Mouse (Mus musculus): ENCODE results near the gene Cyfip2. TPM values are rescaled to one million over a fixed set of nuclear protein-coding genes. Genes with fewer than 3 reads are reported as not detected.

The Cyfip2 gene
- polyA plus RNA-seq, 1 experiment from 2014 or later, result 8.6 TPM

DNA sequence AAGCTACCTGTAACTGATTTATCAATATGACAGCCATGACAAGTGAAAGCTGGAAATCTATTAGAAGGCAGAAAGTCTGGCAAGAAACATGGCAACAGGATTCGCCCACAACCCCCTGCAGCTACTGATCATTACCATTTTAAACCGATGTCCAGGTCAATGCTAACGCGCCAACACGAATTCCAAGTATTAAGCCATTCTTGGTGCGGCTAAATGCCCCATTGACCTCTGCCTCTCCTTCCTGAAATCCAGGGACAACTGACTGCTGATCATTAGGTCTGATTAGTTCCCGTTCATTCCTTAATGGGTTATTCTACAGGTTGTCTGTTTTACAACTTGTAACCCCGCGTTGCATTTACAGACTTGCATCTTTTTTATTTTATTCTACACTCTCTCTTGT, 95.0 kb downstream of the Cyfip2 start:
- no peak for ATAC-seq (ENCODE audit: low read depth)
- 89% methylated on average over 9 of the region's 9 CpGs for WGBS
- no peak overlapping the region for H3K27ac ChIP-seq (ENCODE audit: low read length)

DNA sequence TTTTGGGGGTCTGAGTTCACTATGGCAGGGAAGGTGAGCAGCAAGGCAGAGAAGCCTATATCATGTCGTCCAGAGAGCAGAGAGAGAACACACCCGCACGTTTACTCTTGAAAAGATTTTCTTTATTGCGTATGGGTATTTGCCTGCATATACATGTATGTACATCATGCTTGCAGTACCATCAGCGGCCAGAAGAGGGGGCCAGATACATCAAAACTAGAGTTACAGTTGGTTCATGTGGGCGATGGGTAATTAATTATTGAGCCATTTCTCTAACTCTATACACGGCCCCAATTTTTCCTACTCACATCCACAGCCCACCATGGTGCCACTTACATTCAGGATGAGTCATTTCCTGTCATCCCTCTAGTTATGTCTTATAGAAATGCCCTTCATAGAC, 96.0 kb downstream of the Cyfip2 start:
- no peaks in the 10 kb centered on the region for H3K36me3 ChIP-seq (ENCODE audit: control insufficient read depth, insufficient read depth, low read length)
- no peak for ATAC-seq (ENCODE audit: low read depth)
- H3K9ac ChIP-seq (ENCODE audit: low read length), result no peak overlapping the region
- H3K4me3 ChIP-seq (ENCODE audit: low read length), result no peak overlapping the region
- no peak overlapping the region for H3K4me2 ChIP-seq (ENCODE audit: low read depth, low read length)
- H3K27me3 ChIP-seq (ENCODE audit: control insufficient read depth, insufficient read depth, low read depth, low read length), result no peaks in the 10 kb centered on the region
- no peaks in the 10 kb centered on the region for H3K9me3 ChIP-seq (ENCODE audit: control insufficient read depth, low read length)
- no peak overlapping the region for H3K27ac ChIP-seq (ENCODE audit: low read length)
- 65% methylated on average over 7 of the region's 7 CpGs for WGBS
- peaks cover 32% of the 10 kb centered on the region for H3K4me1 ChIP-seq (replicated peaks; ENCODE audit: control insufficient read depth, insufficient read depth, low read length)

More for the DNA sequence above, 95.0 kb downstream of the Cyfip2 start:
- H3K4me1 ChIP-seq (replicated peaks; ENCODE audit: control insufficient read depth, insufficient read depth, low read length), result peaks cover 25% of the 10 kb centered on the region
- no peak overlapping the region for H3K9ac ChIP-seq (ENCODE audit: low read length)
- no peaks in the 10 kb centered on the region for H3K27me3 ChIP-seq (ENCODE audit: control insufficient read depth, insufficient read depth, low read depth, low read length)
- no peaks in the 10 kb centered on the region for H3K36me3 ChIP-seq (ENCODE audit: control insufficient read depth, insufficient read depth, low read length)
- no peak overlapping the region for H3K4me3 ChIP-seq (ENCODE audit: low read length)
- H3K9me3 ChIP-seq (ENCODE audit: control insufficient read depth, low read length), result no peaks in the 10 kb centered on the region
- H3K4me2 ChIP-seq (ENCODE audit: low read depth, low read length), result no peak overlapping the region

DNA sequence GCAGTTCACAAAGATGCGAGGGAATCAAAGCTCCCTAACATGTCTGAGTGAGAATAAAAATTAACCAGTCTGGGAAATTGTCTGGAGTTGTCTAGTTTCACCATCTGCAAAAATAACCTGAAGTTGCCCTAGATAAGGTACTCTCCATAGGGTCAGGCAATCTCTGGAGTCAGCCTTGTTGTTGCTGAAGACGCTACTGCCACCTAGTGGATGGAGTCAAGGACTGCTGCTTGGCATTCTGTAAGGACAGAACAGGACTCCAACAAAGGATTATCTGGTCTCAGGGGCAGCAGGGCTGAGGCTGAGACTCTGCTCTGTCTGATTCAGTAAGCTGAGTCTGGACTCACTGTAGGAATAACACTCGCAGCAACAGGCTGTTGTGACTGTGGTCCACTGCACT, 97.3 kb downstream of the Cyfip2 start:
- Histone ChIP-seq H3K4me1 (replicated peaks; ENCODE audit: control insufficient read depth, insufficient read depth, low read length) (peaks cover 35% of the 10 kb centered on the region), H3K4me3 (ENCODE audit: low read length) (no peak overlapping the region), H3K9me3 (ENCODE audit: control insufficient read depth, low read length) (no peaks in the 10 kb centered on the region), H3K4me2 (ENCODE audit: low read depth, low read length) (no peak overlapping the region), H3K27ac (ENCODE audit: low read length) (peak overlapping the region; percentile 90; the same call in 1 of the 2 replicates), H3K9ac (ENCODE audit: low read length) (no peak overlapping the region), H3K27me3 (ENCODE audit: control insufficient read depth, insufficient read depth, low read depth, low read length) (no peaks in the 10 kb centered on the region), H3K36me3 (ENCODE audit: control insufficient read depth, insufficient read depth, low read length) (no peaks in the 10 kb centered on the region)
- ATAC-seq (ENCODE audit: low read depth), result peak; percentile 73; the same call in 1 of the 2 replicates
- 8% methylated on average over 3 of the region's 3 CpGs for WGBS

DNA sequence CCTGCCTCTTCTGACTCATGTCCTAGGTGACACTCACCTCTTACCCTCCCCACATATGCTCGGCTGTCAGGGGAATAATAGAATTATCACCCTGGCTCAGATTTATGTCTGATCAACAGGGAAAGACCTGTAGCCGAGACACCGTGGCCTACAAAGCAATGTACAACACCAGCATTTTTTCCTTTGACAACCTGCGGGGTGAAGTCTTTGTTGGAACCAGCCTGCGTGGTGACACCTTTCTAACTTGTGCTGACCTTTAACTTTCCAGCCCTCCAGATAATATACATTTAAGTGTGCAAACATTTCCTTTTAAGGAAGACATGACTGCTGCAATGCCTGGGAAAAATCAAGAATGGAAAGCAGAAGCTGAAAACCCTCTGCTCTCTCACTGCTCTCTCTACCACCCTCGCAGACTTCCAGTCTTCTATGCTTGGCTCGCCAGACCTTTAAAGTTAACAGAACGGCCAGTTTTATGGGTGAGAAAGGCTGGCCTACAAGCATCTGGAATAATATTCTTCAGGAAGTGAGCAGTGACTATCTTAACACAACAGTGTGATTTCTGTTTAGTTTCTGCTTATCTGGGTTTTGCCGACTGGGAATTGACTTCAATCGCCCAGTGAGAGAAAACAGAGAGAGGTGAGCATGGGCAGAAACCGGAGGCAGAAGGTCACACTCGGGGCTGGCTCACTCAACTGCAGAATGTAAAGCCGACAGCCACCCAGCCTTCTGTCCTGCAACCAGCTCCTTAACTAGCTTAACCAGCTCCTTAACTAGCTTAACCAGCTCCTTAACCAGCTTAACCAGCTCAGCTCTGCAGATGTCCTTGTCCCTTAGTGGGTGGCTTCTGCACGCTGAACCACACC, 98.1 kb downstream of the Cyfip2 start:
- Histone ChIP-seq H3K4me2 (ENCODE audit: low read depth, low read length) (no peak overlapping the region), H3K9ac (ENCODE audit: low read length) (peak overlapping the region; percentile 23), H3K27ac (ENCODE audit: low read length) (peak overlapping the region; percentile 90), H3K9me3 (ENCODE audit: control insufficient read depth, low read length) (no peaks in the 10 kb centered on the region), H3K4me3 (ENCODE audit: low read length) (no peak overlapping the region), H3K36me3 (ENCODE audit: control insufficient read depth, insufficient read depth, low read length) (no peaks in the 10 kb centered on the region), H3K27me3 (ENCODE audit: control insufficient read depth, insufficient read depth, low read depth, low read length) (no peaks in the 10 kb centered on the region), H3K4me1 (replicated peaks; ENCODE audit: control insufficient read depth, insufficient read depth, low read length) (peaks cover 35% of the 10 kb centered on the region)
- WGBS, result 23% methylated on average over 14 of the region's 14 CpGs
- peak; percentile 12 for ATAC-seq (ENCODE audit: low read depth)

DNA sequence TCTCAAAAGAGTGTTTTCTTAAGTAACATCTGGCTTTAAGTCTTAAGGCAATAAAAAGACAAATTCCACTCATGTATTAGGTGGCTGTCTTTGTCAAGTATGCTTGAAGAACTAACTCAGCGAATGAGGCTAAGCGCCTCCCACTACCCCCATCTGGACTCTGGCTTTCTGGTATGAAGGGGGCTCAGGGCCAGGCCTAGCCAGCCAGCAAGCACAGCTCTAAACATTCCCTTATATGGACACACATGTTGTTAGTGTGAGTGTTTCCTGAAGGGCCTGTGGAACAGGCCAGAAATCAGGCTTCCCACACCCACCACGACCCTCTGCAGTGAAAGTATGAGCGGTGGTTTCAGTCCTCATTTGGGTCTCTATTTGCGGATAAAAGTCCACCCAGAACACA, 98.8 kb downstream of the Cyfip2 start:
- H3K4me1 ChIP-seq (replicated peaks; ENCODE audit: control insufficient read depth, insufficient read depth, low read length), result peaks cover 35% of the 10 kb centered on the region
- H3K4me3 ChIP-seq (ENCODE audit: low read length), result no peak overlapping the region
- H3K27ac ChIP-seq (ENCODE audit: low read length), result peak overlapping the region; percentile 90
- no peaks in the 10 kb centered on the region for H3K27me3 ChIP-seq (ENCODE audit: control insufficient read depth, insufficient read depth, low read depth, low read length)
- no peaks in the 10 kb centered on the region for H3K36me3 ChIP-seq (ENCODE audit: control insufficient read depth, insufficient read depth, low read length)
- H3K9ac ChIP-seq (ENCODE audit: low read length), result peak overlapping the region; percentile 23
- peak; percentile 96 for ATAC-seq (ENCODE audit: low read depth)
- H3K9me3 ChIP-seq (ENCODE audit: control insufficient read depth, low read length), result no peaks in the 10 kb centered on the region
- 21% methylated on average over 5 of the region's 5 CpGs for WGBS
- no peak overlapping the region for H3K4me2 ChIP-seq (ENCODE audit: low read depth, low read length)

GRCm38 (mm10) chr11:46211858-46212257, 100.8 kb downstream of the Cyfip2 start:
- H3K4me1 ChIP-seq (replicated peaks; ENCODE audit: control insufficient read depth, insufficient read depth, low read length), result peaks cover 35% of the 10 kb centered on the region
- WGBS, result 19% methylated on average over 3 of the region's 3 CpGs

GRCm38 (mm10) chr11:46209884-46210283, 102.8 kb downstream of the Cyfip2 start:
- H3K27ac ChIP-seq (ENCODE audit: low read length), result no peak overlapping the region
- H3K9ac ChIP-seq (ENCODE audit: low read length), result no peak overlapping the region
- ATAC-seq (ENCODE audit: low read depth), result no peak
- H3K27me3 ChIP-seq (ENCODE audit: control insufficient read depth, insufficient read depth, low read depth, low read length), result no peaks in the 10 kb centered on the region
- H3K4me1 ChIP-seq (replicated peaks; ENCODE audit: control insufficient read depth, insufficient read depth, low read length), result peaks cover 39% of the 10 kb centered on the region
- no peak overlapping the region for H3K4me2 ChIP-seq (ENCODE audit: low read depth, low read length)
- H3K9me3 ChIP-seq (ENCODE audit: control insufficient read depth, low read length), result no peaks in the 10 kb centered on the region
- no peak overlapping the region for H3K4me3 ChIP-seq (ENCODE audit: low read length)
- H3K36me3 ChIP-seq (ENCODE audit: control insufficient read depth, insufficient read depth, low read length), result no peaks in the 10 kb centered on the region
- WGBS, result 63% methylated on average over 2 of the region's 2 CpGs

More at GRCm38 (mm10) chr11:46211858-46212257, 100.8 kb downstream of the Cyfip2 start:
- no peak overlapping the region for H3K4me3 ChIP-seq (ENCODE audit: low read length)
- H3K27ac ChIP-seq (ENCODE audit: low read length), result no peak overlapping the region
- no peak for ATAC-seq (ENCODE audit: low read depth)
- H3K27me3 ChIP-seq (ENCODE audit: control insufficient read depth, insufficient read depth, low read depth, low read length), result no peaks in the 10 kb centered on the region
- no peak overlapping the region for H3K4me2 ChIP-seq (ENCODE audit: low read depth, low read length)
- H3K9me3 ChIP-seq (ENCODE audit: control insufficient read depth, low read length), result no peaks in the 10 kb centered on the region
- H3K36me3 ChIP-seq (ENCODE audit: control insufficient read depth, insufficient read depth, low read length), result no peaks in the 10 kb centered on the region
- H3K9ac ChIP-seq (ENCODE audit: low read length), result no peak overlapping the region

GRCm38 (mm10) chr11:46205639-46206409, 106.8 kb downstream of the Cyfip2 start:
- no peak overlapping the region for H3K9ac ChIP-seq (ENCODE audit: low read length)
- no peak overlapping the region for H3K4me3 ChIP-seq (ENCODE audit: low read length)
- no peaks in the 10 kb centered on the region for H3K9me3 ChIP-seq (ENCODE audit: control insufficient read depth, low read length)
- 28% methylated on average over 17 of the region's 17 CpGs for WGBS
- no peaks in the 10 kb centered on the region for H3K27me3 ChIP-seq (ENCODE audit: control insufficient read depth, insufficient read depth, low read depth, low read length)
- H3K4me1 ChIP-seq (replicated peaks; ENCODE audit: control insufficient read depth, insufficient read depth, low read length), result peaks cover 15% of the 10 kb centered on the region
- ATAC-seq (ENCODE audit: low read depth), result peak; percentile 47; the same call in 1 of the 2 replicates
- no peak overlapping the region for H3K4me2 ChIP-seq (ENCODE audit: low read depth, low read length)
- H3K36me3 ChIP-seq (ENCODE audit: control insufficient read depth, insufficient read depth, low read length), result no peaks in the 10 kb centered on the region
- H3K27ac ChIP-seq (ENCODE audit: low read length), result peak overlapping the region; percentile 51; the same call in 1 of the 2 replicates

- H3K27ac ChIP-seq (ENCODE audit: low read length), result no peak overlapping the region
- no peak overlapping the region for H3K4me3 ChIP-seq (ENCODE audit: low read length)
- no peaks in the 10 kb centered on the region for H3K9me3 ChIP-seq (ENCODE audit: control insufficient read depth, low read length)
- H3K4me2 ChIP-seq (ENCODE audit: low read depth, low read length), result no peak overlapping the region
- no peaks in the 10 kb centered on the region for H3K36me3 ChIP-seq (ENCODE audit: control insufficient read depth, insufficient read depth, low read length)
- no peak overlapping the region for H3K9ac ChIP-seq (ENCODE audit: low read length)
- no peaks in the 10 kb centered on the region for H3K27me3 ChIP-seq (ENCODE audit: control insufficient read depth, insufficient read depth, low read depth, low read length)
- ATAC-seq (ENCODE audit: low read depth), result no peak
- 89% methylated on average over 9 of the region's 9 CpGs for WGBS
- peaks cover 15% of the 10 kb centered on the region for H3K4me1 ChIP-seq (replicated peaks; ENCODE audit: control insufficient read depth, insufficient read depth, low read length)
These were observed 107.8 kb downstream of the Cyfip2 start for GRCm38 (mm10) chr11:46204841-46205240.
